Mouse (Mus musculus) midbrain, embryonic 16.5 days (tissue): ENCODE data around the gene Lat2. TPM values are rescaled to one million over a fixed set of nuclear protein-coding genes. Genes with fewer than 3 reads are reported as not detected.
"Not testable (repeated sequence)": the region's sequence is repeated elsewhere in the genome, so short reads cannot be mapped to it uniquely, and the experiment has no call there.

Experiments used
- ATAC-seq: fragments of 200-750 bp; cut with Nextera tagmentation; 2 replicates; pipeline ENCODE4 v1.8.0; 2017; ENCODE audit warnings: moderate TSS enrichment
- H3K27ac ChIP-seq: fragments of 300-500 bp; sonication (generic); 2 replicates; pipeline ENCODE4 v1.5.1; 2014; ENCODE audit warnings: mild to moderate bottlenecking, low read length, mixed read lengths
- H3K27me3 ChIP-seq: fragments of 300-500 bp; sonication (generic); 2 replicates; pipeline ENCODE4 v1.6.1; 2014; ENCODE audit warnings: low read depth, low read length, mixed read lengths; ENCODE audit not compliant: control insufficient read depth, insufficient read depth
- H3K36me3 ChIP-seq: fragments of 300-500 bp; sonication (generic); 2 replicates; pipeline ENCODE4 v1.6.1; 2014; ENCODE audit warnings: mild to moderate bottlenecking, low read length, moderate library complexity, mixed read lengths; ENCODE audit not compliant: control insufficient read depth, insufficient read depth
- H3K4me1 ChIP-seq: fragments of 300-500 bp; sonication (generic); 2 replicates; pipeline ENCODE4 v1.6.1; 2014; ENCODE audit warnings: mild to moderate bottlenecking, low read length, mixed read lengths; ENCODE audit not compliant: control insufficient read depth, insufficient read depth
- H3K4me2 ChIP-seq: fragments of 300-500 bp; sonication (generic); 2 replicates; pipeline ENCODE4 v1.6.1; 2014; ENCODE audit warnings: mild to moderate bottlenecking, low read length, mixed read lengths
- H3K4me3 ChIP-seq: fragments of 300-500 bp; sonication (generic); 2 replicates; pipeline ENCODE4 v1.5.1; 2014; ENCODE audit warnings: low read depth, mild to moderate bottlenecking, low read length, moderate library complexity, mixed read lengths
- H3K9ac ChIP-seq: fragments of 300-500 bp; sonication (generic); 2 replicates; pipeline ENCODE4 v1.6.1; 2014; ENCODE audit warnings: low read depth, low read length, mixed read lengths
- H3K9me3 ChIP-seq: fragments of 300-500 bp; sonication (generic); replicated peaks from 2 replicates; pipeline ENCODE4 v1.6.1; 2014; ENCODE audit warnings: mild to moderate bottlenecking, low read length, mixed read lengths; ENCODE audit not compliant: control insufficient read depth, poor library complexity, severe bottlenecking
- WGBS: fragments of 180-500 bp; shearing (Covaris S2); extraction: QIAGEN DNeasy Blood & Tissue Kit; methylation state at CpG from one replicate; pipeline ENCODE4 v1.1.7; 2014; 5-methylcytosine and 5-hydroxymethylcytosine counted together
- polyA plus RNA-seq: library from polyadenylated mRNA; unstranded; fragments of >200 nt; fragmentation: Nextera tagmentation; extraction: Ambion mirVana; gene quantifications from 2 replicates; pipeline ENCODE4 v1.2.1, GENCODE M21; 2015

The Lat2 gene
- 2.4 and 2.7 TPM in 2 replicates for polyA plus RNA-seq

DNA sequence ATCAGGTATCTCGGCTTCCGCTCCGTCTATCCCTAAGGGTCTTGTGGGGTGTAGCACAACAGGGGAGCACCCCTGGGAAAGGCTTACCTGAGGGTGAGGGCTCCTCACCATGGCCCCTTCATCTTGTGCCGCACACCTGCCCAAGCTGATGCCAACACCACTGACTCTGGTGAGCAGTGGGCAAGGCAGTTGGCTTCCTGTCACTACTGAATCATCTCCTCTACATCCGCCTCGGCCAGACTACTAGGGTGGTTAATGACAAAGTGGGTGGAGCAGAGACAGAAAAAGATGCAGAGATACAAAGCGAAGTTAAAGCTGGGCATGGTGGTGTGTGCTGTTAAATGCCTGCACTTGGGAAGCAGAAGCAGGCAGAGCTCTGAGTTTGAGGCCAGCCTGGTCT lies at the start of gene Lat2:
Lat2 (minus strand) TSS at position 224 of the 400 bp plus-strand sequence.
- H3K4me1 ChIP-seq = no peaks in the 10 kb centered on the region
- ATAC-seq = no peak
- no peak within 1 kb of the TSS for H3K4me2 ChIP-seq
- H3K4me3 ChIP-seq = no peak within 1 kb of the TSS
- peaks cover 16% of the 10 kb centered on the region for H3K36me3 ChIP-seq
- WGBS = 91% methylated on average over 7 of the region's 7 CpGs
- no peaks in the 10 kb centered on the region for H3K27me3 ChIP-seq
- no peaks in the 10 kb centered on the region for H3K9me3 ChIP-seq
- no peak within 1 kb of the TSS for H3K27ac ChIP-seq
- no peak within 1 kb of the TSS for H3K9ac ChIP-seq

DNA sequence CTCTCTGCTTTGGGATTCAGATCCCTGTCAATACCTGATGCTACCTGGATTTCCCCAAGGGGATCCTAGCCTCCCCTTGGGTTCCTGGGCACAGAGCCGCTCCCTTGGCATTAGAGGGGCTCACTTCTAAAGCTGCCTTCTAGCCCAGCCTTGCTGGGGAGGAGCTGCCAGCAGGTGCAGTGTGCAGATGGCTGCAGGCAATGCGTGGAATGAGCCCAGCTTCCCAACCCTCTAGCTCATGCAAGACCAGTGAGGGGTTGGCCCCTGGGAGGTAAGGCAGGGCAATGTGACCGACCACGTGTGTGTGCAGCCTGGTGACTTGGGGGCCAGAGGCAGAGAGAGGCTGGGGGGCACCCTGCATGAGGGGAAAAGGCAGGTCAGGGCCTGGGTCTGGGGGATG lies 41.9 kb upstream of the Lat2 start:
- Histone ChIP-seq H3K27ac (no peak overlapping the region), H3K36me3 (peaks cover 21% of the 10 kb centered on the region), H3K9me3 (no peaks in the 10 kb centered on the region), H3K9ac (no peak overlapping the region), H3K4me3 (no peak overlapping the region), H3K4me1 (no peaks in the 10 kb centered on the region), H3K4me2 (no peak overlapping the region), H3K27me3 (no peaks in the 10 kb centered on the region)
- no peak for ATAC-seq
- WGBS = 75% methylated on average over 4 of the region's 4 CpGs

DNA sequence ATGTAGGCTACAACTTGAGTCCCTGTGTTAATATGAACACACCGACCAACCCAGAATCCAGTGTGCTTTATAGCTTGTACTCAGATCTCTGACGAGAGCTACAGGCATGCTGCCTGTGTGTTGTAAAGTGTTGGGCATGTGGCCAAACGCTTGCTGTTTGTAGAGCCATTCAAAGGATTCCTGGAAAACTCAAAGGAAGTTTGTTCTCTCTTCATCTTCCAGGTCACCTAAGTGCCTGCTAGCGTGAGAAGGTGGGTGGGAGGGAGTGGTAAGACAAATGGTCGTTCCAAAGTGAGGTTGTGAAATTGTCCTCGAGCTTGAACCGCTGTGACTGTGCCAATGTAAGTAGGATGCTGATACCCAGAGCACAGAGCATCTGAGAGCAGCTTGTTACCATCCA lies 37.2 kb upstream of the Lat2 start:
- WGBS = 60% methylated on average over 7 of the region's 7 CpGs
- ATAC-seq = no peak
- no peak overlapping the region for H3K27ac ChIP-seq
- H3K4me2 ChIP-seq = no peak overlapping the region
- H3K36me3 ChIP-seq = peaks cover 5% of the 10 kb centered on the region
- no peaks in the 10 kb centered on the region for H3K27me3 ChIP-seq
- H3K4me1 ChIP-seq = no peaks in the 10 kb centered on the region
- no peak overlapping the region for H3K9ac ChIP-seq
- no peaks in the 10 kb centered on the region for H3K9me3 ChIP-seq
- no peak overlapping the region for H3K4me3 ChIP-seq

DNA sequence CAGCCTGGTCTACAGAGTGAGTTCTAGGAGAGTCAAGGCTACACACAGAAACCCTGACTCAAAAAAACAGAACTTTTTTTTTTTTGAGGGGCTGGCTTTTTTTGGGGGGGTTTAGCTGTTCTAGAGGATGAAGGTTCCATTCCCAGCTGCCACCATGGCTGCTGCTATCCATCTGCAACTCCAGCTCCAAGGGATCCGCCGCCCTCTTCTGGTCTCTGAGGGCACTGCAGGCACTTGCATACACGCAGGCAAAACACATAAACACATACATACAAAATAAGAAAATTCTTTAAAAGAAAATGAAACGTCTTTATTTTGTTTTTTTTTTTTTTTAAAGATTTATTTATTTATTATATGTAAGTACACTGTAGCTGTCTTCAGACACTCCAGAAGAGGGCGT lies 36.1 kb upstream of the Lat2 start:
- Histone ChIP-seq H3K4me3 (no peak overlapping the region), H3K9ac (no peak overlapping the region), H3K9me3 (no peaks in the 10 kb centered on the region), H3K27ac (no peak overlapping the region), H3K4me1 (no peaks in the 10 kb centered on the region), H3K27me3 (no peaks in the 10 kb centered on the region), H3K4me2 (no peak overlapping the region), H3K36me3 (no peaks in the 10 kb centered on the region)
- WGBS = 52% methylated on average over 4 of the region's 5 CpGs
- no peak for ATAC-seq

DNA sequence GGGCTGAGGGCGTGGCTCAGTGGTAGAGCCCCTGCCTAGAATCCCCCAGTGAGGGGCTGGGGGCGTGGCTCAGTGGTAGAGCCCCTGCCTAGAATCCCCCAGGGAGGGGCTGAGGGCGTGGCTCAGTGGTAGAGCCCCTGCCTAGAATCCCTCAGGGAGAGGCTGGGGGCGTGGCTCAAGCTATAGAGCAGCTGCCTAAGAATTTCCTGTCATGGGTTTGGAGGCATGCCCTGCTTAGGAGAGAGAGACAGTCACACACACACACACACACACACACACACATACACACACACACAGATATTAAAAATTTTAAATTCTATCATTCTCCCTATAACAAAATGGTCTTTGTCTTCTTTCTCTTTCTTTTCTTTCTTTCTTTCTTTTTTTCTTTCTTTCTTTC lies 34.2 kb upstream of the Lat2 start:
- H3K27me3 ChIP-seq, H3K4me3 ChIP-seq, H3K4me1 ChIP-seq, ATAC-seq, H3K9me3 ChIP-seq, H3K36me3 ChIP-seq, H3K27ac ChIP-seq, H3K4me2 ChIP-seq, H3K9ac ChIP-seq: not testable (repeated sequence)
- WGBS = 73% methylated on average over 2 of the region's 4 CpGs

DNA sequence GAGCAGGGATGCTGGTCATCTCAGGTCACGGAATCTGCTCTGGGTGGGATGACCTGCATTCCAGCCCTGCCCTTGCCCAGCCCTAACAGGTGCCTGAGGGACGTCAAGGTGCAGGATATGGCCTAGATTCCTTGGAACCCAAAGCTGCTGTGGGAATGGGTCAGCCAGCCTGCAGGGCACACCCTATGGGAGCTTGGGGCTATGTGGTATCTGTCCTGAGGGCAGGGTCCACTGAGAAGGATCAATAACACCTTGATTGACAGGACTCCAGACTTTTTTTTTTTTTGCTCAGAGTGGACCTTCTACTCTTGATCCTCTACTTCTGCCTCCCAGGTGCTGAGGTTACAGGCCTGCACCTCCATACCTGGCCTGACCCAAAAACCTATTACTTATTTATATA lies 32.6 kb upstream of the Lat2 start:
- no peak for ATAC-seq
- H3K4me1 ChIP-seq = no peaks in the 10 kb centered on the region
- 80% methylated on average over 2 of the region's 2 CpGs for WGBS
- H3K4me3 ChIP-seq = no peak overlapping the region
- no peak overlapping the region for H3K9ac ChIP-seq
- no peaks in the 10 kb centered on the region for H3K27me3 ChIP-seq
- H3K4me2 ChIP-seq = no peak overlapping the region
- no peaks in the 10 kb centered on the region for H3K36me3 ChIP-seq
- no peaks in the 10 kb centered on the region for H3K9me3 ChIP-seq
- no peak overlapping the region for H3K27ac ChIP-seq

DNA sequence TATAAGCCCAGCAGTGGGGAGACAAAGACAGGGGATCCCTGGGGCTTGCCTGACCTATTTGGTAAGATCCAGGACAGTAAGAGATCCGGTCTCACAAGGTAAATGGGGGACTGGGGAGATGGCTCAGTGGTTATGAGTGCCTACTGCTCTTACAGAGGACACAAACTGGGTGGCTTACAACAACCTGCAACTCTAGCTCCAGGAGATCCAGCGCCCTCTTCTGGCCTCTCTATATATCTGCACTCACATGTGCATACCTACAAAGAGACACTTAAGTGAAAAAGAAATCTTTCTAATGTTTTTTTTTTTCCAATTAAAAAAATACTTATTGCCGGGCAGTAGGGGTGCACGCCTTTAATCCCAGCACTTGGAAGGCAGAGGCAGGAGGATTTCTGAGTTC lies 31.6 kb upstream of the Lat2 start:
- ATAC-seq = no peak
- Histone ChIP-seq H3K4me2 (no peak overlapping the region), H3K4me3 (no peak overlapping the region), H3K27me3 (no peaks in the 10 kb centered on the region), H3K27ac (no peak overlapping the region), H3K9me3 (no peaks in the 10 kb centered on the region), H3K9ac (no peak overlapping the region), H3K4me1 (no peaks in the 10 kb centered on the region), H3K36me3 (no peaks in the 10 kb centered on the region)
- 73% methylated on average over 4 of the region's 4 CpGs for WGBS

DNA sequence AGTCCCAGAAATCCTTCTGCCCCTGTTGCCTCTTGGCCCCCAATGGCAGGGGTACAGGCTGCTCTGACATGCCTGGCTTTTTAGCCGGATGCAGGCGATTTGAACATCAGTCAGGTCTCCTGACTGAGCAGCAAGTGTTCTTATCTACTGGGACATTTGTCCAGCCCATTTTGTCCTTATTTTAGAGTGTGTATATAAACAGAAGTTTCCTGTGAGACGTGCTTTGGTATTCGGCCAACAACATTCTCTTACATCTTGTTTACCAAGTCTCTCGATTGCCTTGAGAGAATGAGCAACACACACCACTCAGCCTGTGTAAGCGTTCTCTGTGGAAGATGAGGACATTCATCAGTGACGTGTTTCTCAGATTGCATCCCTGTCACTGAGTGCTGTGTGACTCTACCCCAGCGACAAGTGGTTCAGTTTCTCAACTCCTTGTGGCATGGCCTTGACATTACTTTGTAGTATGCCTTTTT lies 29.9 kb upstream of the Lat2 start:
- no peaks in the 10 kb centered on the region for H3K36me3 ChIP-seq
- no peak overlapping the region for H3K27ac ChIP-seq
- H3K4me1 ChIP-seq = peaks cover 2% of the 10 kb centered on the region
- ATAC-seq = no peak
- 77% methylated on average over 8 of the region's 8 CpGs for WGBS
- H3K9ac ChIP-seq = no peak overlapping the region
- H3K4me2 ChIP-seq = no peak overlapping the region
- no peaks in the 10 kb centered on the region for H3K27me3 ChIP-seq
- H3K9me3 ChIP-seq = no peaks in the 10 kb centered on the region
- no peak overlapping the region for H3K4me3 ChIP-seq

DNA sequence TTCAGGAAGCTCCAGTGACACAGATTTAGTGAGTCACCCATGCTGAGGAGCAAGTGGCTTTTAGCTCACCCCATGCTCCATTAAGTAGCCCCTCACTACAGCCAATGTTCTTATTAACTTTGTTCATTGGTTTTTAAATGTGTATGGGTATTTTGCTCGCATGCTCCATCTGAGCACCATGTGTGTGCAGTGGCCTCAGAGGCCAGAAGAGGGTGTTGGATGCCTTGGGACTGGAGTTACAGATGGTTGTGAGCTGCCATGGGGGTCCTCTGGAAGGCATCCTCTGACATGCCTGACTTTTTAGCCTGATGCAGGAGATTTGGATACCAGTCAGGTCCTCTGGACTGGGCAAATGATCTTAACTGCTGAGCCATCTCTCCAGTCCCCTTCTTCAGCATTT lies 29.3 kb upstream of the Lat2 start:
- peaks cover 4% of the 10 kb centered on the region for H3K4me1 ChIP-seq
- H3K4me2 ChIP-seq = no peak overlapping the region
- no peaks in the 10 kb centered on the region for H3K36me3 ChIP-seq
- 88% methylated on average over 1 of the region's 1 CpGs for WGBS
- no peak overlapping the region for H3K9ac ChIP-seq
- no peak overlapping the region for H3K27ac ChIP-seq
- ATAC-seq = no peak
- H3K4me3 ChIP-seq = no peak overlapping the region
- no peaks in the 10 kb centered on the region for H3K9me3 ChIP-seq
- H3K27me3 ChIP-seq = no peaks in the 10 kb centered on the region

DNA sequence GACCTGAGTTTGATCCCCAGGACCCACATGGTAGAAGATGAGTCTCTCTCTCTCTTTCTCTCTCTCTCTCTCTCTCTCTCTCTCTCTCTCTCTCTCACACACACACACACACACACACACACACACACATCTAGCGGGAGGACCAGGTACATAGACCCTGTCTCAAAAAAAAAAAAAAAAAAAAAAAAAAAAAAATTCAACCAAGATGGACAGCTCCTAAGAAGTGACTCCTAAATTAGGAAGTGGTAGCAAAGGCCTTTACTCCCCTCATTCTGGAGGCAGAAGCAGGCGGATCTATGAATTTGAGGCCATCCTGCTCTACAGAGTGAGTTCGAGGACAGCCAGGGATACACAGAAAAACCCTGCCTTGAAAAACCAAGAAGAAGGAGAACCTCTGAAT lies 25.5 kb upstream of the Lat2 start:
- Histone ChIP-seq H3K27me3 (no peaks in the 10 kb centered on the region), H3K9ac (no peak overlapping the region), H3K9me3 (no peaks in the 10 kb centered on the region), H3K4me1 (peaks cover 12% of the 10 kb centered on the region), H3K36me3 (0 out of 2 replicates have a peak, but pooled peaks cover 1% of the 10 kb centered on the region), H3K4me2 (no peak overlapping the region), H3K4me3 (no peak overlapping the region), H3K27ac (no peak overlapping the region)
- WGBS = 89% methylated on average over 3 of the region's 3 CpGs
- no peak for ATAC-seq
